Mouse (Mus musculus): ENCODE measurements at regions not wholly inside any gene's neighbourhood (a gene's known extent, or its start where the extent isn't known, plus 50 kb on each side); places are given as distances from the start of the nearest gene placed in this dataset.

DNA sequence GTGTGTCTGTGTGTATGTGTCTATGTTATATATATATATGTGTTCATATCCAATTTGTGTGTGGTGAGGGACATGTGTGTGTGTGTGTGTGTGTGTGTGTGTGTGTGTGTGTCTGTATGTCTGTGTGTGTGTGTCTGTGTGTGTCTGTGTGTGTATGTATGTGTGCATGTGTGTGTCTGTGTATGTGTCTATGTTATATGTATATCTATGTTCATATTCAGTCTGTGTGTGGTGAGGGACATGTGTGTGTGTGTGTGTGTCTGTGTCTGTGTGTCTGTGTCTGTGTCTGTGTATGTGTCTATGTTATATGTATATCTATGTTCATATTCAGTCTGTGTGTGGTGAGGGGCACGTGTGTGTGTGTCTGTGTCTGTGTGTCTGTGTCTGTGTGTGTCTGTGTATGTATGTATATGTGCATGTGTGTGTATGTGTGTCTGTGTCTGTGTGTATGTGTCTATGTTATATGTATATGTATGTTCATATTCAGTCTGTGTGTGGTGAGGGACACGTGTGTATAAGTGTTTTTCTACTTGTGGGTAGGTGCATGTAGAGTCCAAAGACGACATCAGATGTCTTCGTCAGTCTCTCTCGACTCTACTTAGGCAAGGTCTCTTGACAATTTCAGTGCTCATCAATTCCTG is 370.5 kb upstream of the Slc7a11 start:
- in situ Hi-C loops (cut with MboI, MseI), result no loop called here

DNA sequence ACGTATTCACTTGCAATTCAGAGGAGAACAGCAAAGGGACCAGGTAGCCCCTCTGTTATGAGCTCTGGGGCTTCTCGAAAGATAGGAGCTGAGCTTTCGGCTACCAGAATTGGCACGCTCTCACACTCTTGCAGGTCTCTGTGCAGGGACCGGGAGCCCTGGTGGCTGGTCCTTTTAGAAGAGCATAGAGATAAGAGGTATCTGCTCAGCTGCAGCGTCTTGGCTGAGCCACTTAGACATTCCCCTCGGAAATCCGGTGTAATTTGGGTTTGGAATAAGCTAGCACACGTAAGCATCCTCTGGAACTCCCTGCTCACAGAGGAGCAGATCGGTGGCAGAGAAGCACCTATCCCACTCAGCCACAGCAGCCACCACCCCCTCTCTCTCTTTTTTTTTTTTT is 372.3 kb upstream of the Slc7a11 start:
- in situ Hi-C loops (cut with MboI, MseI), result no loop called here

DNA sequence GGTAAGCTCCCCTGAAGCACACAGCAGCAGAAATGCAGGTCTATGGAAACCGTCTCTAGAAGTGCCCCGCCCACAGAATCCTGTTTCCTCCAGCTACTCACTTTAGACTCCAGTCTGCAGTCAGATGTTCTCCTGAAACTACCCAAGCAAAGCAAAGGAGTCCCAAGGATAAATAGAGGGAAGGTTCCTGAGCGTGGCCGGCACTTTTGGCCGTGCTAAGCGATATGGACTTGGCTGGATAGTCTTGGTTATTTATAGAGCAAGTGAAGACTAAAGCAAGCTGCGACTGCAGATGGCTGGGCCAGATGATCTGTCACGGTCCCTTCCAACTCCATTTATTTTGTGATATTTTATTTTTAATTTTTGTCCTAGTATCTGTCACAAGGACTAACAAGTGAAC is 373.1 kb upstream of the Slc7a11 start:
- in situ Hi-C loops (cut with MboI, MseI), result no loop called here

DNA sequence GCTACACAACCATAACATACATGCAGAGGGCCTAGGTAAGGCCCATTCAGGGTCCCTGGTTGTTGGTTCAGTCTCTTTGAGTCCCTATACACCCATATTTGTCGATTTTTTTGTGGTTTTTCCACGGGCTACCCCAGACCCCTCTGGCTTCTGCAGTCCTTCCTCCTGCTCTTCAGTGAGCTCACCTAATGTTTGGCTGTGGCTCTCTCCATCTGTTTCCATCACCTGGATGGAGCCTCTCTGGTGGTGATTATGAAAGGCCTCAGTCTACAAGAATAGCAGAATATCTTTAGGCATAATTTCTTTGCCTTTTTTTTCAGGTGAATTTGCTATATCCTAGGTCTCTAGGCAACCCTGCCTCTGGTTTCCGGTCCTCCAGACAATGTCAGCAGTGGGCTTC is 373.9 kb upstream of the Slc7a11 start:
- in situ Hi-C loops (cut with MboI, MseI), result no loop called here

DNA sequence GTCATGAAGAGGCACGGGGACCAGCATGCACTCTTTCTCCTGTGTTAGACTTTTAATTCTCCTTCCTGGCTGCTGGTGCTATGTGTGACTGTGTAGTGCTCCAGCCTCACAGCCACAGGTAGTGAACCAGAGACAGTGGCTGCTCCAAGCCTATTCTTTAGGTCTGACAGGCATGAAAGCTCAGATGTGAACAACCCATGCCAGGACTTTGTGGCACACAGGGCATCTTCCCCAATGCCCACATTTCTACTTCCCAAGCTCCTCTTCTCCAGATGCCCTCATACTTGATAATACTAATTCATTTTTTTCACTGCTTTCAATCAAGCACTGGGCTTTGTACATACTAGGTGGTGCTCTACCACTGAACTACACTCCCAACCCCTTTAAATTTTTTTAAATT is 377.4 kb upstream of the Slc7a11 start:
- in situ Hi-C loops (cut with MboI, MseI), result loop anchor here (5.0 kb wide), 1 partner anchor 63 kb away; no protein-coding TSS in a partner anchor

DNA sequence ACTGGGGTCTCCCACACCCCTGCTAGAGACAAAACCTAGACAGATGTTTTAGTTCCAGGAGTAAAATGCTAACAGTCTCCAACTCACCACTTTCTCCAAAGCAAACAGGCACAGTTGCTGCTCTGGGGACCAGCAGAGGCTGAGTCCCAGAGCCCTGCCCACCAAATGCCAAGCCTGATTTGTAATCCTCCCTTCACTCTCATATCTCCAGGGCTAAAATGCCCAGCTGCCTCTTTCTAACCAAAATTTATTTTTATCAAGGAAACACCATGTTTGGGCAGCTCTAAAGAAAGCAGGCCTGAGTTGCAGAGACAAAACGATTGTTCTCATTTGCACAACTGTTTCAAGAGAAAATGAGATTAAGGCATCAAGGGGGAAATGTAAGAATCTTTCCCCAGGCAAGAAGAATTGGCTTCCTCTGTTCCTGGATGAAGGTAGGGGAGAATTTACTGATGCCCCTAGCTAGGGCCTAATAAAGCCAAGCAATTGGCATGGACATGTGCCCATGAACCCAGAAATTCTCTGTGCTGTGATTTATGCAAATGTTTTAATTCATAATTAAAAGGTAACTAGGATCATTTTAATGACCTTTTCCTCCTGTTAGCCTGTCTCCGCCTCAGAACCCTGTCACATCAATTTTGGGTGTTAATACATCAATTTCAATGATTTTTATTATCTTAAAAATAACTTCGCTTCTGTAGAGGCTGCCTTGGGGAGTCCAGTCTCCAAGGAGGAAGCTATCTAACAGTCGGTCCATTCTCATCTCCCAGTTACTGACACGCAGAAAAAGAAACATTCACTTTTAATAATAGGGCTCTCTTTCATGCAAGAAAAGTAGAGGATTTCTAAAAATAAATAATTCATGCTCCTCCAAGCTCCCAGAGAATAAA is 382.4 kb upstream of the Slc7a11 start:
- in situ Hi-C loops (cut with MboI, MseI), result no loop called here

DNA sequence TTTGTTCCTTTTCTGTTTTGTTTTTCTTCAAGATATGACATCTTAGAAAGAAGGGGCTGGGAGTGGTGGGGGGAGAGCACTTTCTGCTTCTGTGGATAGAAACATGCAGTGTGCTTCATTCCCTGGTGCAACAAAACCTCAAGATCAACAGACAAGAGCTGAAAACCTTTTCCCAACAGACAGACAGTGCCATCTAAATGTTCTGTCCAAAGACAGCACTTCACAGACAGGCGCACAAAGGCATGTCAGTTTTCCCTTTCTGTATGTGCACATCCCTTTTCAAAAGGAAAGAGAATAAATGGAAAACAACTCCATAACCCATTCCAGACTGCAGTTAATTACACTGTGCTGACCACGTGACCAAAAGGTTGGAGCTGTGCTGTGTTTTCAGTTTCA is 383.0 kb upstream of the Slc7a11 start:
- in situ Hi-C loops (cut with MboI, MseI), result no loop called here

DNA sequence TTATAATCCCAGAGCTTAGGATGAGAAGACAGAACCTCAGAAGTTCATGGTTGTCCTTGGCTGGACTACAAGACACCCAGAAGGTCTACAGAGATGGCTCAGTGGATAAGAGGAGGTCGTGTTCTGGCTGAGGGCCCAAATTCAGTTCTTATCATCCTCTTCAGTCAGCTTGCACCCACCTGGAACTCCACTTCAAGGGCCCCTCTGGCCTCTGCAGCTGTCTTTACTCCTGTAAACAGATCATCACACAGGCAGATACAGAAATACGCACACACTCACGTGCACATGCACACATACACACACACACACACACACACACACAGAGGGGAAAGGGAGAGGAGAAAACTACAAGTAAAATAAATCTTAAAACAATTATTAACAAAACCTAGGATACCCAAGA is 385.8 kb upstream of the Slc7a11 start:
- in situ Hi-C loops (cut with MboI, MseI), result no loop called here

DNA sequence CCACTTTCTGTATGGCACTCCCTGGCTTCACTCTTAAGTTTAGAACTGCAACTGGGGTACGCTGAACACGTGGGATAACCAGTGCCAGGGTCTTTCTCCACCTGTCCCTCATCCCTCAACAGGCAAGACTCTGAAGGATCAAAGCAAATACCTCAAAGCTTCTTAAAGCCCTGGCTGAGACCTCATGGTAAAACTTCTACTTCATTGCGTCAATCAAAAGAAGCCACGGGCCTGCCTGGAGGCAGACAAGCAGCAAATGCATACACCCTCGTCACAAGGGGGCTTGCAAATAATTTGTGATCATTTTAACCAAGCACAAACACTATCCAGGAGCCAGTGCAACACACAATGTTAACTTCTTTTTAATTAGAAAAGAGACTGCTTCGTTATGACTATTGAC is 387.0 kb upstream of the Slc7a11 start:
- in situ Hi-C loops (cut with MboI, MseI), result no loop called here

DNA sequence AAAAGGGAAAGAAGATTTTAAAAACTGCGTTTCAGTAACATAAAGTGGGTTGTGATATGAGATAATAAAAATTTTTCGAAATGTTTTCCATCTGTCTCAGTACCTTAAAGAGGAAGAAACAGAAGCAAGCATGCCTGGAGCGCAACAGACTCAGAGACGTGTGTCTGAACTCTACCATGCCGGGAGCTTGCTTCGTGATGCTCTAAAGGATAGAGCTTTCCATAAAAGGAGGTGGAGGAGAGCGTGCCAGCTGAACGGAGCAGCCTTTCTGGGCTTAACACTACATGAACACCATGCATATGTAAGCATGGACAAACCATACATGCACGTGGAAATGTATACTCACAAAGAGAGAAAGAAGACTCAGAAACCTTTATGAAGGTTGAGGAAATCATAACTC is 387.5 kb upstream of the Slc7a11 start:
- in situ Hi-C loops (cut with MboI, MseI), result no loop called here

DNA sequence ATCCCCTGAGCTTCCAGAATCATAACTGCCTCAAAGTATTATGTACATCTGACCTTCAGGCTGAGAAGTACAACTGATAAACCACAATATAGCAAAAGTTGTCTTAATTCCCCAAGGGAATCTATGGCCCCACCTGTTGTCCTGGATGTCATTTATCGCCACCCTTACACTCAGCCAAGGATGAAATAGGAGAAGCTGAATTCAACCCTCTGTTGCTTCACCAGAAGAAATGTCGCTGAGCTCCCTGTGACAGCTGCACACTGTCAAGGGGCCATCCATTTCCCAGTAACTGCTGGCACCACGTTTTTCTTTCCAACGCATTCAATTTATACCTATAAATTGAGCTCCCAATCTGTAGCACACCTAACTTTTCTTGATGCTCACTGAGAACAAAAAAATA is 382.0 kb upstream of the Noct start:
- in situ Hi-C loops (cut with MboI, MseI), result no loop called here

DNA sequence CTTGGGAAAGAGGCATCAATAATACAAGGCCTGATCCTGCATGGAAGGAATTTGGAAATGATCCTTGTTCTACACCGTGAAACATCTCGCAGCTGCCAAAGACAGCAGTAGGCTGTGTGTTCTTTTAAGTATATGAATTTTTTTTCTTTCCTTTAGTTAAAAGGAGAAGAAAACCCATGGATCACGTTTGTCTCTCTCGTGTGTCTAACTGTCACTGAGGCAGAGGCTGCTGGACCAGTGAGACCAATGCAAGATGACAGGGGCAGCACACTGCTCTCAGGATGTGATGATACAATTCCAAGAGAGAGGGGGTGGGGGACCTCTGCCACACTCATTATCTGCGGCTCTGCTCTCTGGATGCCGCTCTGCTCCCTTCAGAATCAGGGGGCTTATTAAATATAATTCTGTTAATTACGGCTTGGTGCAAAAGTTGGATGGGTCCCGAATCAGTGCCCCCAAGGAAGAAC is 379.4 kb upstream of the Noct start:
- in situ Hi-C loops (cut with MboI, MseI), result no loop called here

DNA sequence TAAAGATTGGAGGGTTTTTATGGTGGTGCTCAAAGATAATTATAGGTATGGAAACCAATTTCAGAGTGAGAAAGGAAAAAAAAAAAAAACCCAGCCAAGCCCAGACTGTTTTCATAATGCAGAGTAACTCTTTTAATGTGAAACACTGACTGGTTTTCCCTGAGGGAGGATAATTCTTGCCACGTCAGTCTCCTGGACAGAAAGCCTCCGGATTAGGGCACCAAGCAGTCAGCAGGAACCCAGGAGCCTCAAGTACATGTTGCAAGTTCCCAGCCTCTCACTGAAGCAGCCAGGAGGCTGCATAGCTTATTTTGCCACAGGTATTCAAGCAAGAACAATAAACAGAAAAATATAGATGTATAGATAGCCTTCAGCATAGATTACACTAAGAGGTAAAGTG is 378.9 kb upstream of the Noct start:
- in situ Hi-C loops (cut with MboI, MseI), result no loop called here

DNA sequence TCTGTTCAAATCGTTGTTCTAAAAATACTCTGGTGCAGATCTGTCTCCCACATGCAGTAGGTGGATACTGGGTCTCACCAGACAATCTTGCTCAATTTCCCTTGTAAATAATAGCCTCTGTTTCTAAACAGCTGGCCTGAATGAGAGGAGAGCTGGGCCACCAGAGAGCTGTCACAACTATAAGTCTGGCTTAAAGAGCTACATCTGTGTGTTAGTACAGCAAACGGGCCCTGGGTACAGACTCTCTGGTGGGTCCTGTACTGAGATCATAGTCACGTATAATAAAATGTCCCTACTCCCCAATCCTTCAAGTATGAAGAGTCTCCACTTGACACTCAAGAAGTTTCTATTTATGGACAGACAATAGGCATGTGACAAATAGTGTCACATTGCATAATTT is 375.7 kb upstream of the Noct start:
- in situ Hi-C loops (cut with MboI, MseI), result no loop called here

DNA sequence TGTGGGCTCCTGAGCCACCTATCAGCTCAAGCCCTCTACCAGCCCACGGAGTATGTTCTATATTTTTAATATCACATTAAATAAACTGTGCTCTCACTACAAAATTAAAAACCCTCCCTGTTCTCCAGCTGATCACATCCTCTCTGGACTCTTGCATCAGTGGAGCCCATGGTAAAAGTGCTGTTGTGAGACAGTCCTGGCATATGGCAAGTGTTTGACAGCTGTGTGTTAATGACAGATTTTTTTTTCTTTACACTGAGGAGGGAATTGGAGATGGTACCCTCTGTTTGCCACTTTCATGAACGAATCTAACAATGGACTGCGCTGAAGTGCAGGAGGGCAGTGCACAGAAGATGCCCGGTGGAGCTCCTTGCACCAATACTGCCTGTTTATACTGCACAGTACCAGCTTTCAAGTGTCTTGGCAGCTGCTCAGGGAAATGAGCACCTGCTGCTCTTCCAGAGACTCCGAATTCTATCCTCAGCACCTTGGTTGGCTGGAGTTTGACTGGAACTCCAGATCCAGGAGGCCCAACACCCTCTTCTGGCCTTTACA is 373.1 kb upstream of the Noct start:
- in situ Hi-C loops (cut with MboI, MseI), result no loop called here

DNA sequence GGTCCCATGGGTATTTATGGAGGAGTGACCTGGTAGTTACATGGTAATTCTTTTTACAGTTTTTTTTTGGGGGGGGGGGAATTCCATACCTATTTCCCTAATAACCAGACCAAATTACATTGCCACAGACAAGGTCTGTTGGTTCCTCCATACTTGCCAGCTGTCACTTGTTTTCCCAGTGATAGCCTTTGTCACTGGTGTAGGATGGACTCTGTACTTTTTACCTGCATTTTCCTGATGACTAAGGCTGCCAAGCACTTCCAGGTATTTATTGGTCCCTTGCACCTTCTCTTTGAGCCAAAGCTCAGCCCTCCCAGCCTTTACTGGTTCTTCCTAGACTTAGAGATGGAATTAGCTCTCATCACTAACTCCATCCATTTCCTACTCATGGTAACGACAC is 357.1 kb upstream of the Noct start:
- in situ Hi-C loops (cut with MboI, MseI), result no loop called here

DNA sequence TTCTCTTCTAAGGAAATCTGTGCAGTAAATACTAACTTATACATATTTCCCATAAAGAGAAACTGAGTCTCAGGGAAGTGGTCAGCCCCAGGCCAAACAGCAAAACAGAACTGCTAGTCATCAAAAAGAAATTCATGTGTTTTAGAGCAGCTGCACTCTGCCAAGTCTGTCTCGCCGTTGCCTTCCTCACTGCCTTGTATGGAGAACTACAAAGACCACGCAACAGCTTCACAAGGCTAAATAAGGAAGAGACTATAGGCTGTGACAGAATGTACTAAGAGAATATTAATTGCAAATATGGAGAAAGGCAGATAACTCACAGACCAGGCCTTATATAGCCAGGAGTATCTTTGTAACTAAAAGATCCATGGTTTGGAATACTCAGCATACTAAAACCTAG is 355.0 kb upstream of the Noct start:
- in situ Hi-C loops (cut with MboI, MseI), result no loop called here

DNA sequence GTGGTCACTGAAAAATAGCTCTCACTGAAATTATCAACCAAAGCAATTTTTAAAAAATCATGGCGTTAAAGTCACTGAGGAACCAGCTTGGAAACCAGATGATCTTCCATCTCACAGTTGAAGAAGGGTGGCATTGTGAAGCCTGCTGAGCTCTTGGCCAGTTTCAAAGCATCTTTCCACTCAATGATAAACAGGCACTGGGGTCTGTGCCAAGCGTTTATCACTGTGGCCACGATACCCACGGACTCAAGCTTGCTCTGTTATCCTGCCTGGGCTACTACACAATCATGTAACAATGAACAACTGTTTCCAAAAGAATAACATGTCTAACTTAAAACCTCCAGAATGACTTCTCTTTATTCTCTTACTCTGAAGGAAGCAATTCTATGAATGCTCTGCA is 345.2 kb upstream of the Noct start:
- in situ Hi-C loops (cut with MboI, MseI), result no loop called here

DNA sequence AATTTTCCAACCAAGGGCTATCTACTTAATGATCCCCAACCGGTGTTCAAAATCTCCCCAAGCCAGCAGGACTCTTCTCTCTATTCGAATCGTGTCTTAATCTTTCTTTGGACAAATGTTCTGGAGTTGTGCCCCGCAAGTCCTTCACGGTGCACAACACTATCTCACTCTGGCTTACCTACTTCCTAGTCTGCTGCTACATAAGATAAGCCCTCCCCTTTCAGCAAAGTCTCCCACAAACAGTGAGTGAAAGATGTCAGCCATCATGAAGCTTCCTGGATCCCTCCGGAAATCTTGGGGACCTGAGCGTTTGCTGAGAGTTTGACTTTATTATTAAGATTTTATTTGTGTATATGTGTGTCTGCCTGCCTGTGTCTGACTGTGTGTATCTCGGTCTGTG is 344.7 kb upstream of the Noct start:
- in situ Hi-C loops (cut with MboI, MseI), result no loop called here

DNA sequence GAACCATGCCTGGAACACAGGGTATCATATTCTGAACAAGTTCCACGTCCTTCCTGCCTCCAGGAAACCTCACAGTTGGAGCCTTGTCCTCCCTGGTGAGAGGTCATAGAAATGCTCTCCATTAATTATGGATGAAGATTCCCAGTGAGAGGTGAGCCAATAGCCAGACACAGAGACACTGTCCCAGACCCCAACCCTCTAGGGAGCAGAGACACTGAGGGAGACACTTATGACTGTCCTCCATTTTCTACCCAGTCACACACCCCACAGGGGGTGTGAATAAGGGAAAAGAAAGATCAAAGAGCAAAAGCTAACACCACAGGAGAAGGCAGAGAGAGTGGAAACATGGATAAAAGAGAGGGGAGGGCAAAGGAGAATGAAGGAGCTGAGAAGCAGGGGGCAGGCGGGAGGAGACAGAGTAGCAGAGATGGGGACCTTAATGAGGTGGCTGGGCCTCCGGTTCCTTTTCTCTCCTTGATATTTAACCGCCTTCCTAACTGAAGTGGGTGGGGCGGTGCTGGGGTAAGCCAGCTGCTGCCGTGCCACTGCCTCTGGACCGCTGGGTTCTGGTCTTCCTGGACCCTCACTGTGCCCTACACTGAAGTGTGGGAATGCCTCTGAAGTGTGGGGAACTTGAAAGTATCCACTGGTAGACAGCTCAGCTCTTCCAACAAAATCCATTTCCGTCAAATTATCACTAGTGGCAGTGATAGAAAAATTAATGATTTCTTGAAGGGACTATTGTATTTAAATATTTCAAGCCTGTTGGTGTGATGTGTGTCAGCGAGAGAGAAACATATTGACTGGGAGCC is 342.6 kb upstream of the Noct start:
- in situ Hi-C loops (cut with MboI, MseI), result no loop called here

DNA sequence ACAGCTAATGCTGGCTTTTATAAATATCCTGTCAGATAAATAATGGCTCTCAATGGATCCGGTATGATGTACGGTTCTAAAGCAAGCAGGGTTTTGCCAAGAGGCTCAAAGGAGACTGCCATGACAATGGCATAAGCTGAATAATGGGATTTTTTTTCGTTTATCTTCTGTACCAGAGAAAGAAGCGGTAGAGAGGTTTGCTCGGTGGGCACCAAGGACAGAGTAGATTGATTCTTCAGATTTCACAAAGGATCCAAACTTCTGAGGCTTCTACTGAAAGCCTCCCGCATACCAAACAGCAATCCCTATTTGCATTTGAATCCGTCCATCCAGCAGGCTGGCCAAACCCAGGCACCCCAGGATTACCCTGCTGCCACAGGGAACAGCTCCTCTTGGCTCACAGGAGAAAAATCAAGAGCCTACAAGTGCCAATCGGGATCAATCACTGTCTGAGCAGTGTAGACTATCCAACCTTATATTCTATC is 342.0 kb upstream of the Noct start:
- in situ Hi-C loops (cut with MboI, MseI), result no loop called here

DNA sequence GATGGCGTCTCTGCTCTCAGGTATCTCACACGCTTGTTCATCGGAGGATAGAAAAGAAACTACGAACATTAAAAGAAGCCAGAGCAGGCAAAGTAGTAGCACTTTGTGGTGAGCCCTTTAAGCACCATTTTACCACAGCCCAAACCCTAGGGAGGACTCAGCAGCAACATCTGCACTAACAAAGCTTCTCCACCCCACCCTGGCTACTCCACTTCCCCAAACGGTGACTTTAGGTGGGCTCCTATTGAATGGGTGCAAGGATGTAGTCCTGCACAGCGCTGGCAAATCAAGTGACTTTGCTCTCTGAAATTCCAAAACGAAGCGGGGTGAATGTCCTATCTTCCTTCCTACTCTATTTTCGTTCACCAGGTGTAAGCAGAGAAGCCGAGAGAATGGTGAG is 337.9 kb upstream of the Noct start:
- in situ Hi-C loops (cut with MboI, MseI), result no loop called here
